Mouse (Mus musculus) CH12.LX (cell line): ENCODE data around the gene Scube3.

ENCODE experiments used
- CTCF ChIP-seq, 2 experiments: IDR thresholded peaks in 1 of 2; conservative IDR thresholded peaks in 1 of 2; 2 replicates each; pipeline ENCODE4 v1.5.1; 2011 to 2012; ENCODE audit warnings: low read depth in 2 of 2, low read length in 2 of 2, improper control_type of control experiment in 1 of 2, inconsistent platforms in 1 of 2, mild to moderate bottlenecking in 1 of 2, moderate library complexity in 1 of 2
- NELFE ChIP-seq: IDR thresholded peaks from 2 replicates; pipeline ENCODE4 v1.6.1; 2011; ENCODE audit warnings: low read depth, low read length, improper control_type of control experiment
- POLR2A ChIP-seq: IDR thresholded peaks from 2 replicates; pipeline ENCODE4 v1.6.1; 2011; ENCODE audit warnings: low read depth, mild to moderate bottlenecking, improper control_type of control experiment, low read length

- TF ChIP-seq NELFE, result no peak
- TF ChIP-seq POLR2A, result no peak
- peak; percentile 27 to 85; a peak in 3 of 4 replicates for TF ChIP-seq CTCF (conservative IDR thresholded peaks at IDR 0.05 in 1 of 2, IDR thresholded peaks at IDR 0.05 in 1 of 2; ENCODE audit: low read depth in 2 of 2, low read length in 2 of 2)
These were observed 8.7 kb upstream of the Scube3 start for GRCm38 (mm10) chr17:28133193-28133592.
